Mouse (Mus musculus) hindbrain, embryonic 16.5 days (tissue): ENCODE measurements around the gene Atl1. TPM values are rescaled to one million over a fixed set of nuclear protein-coding genes. Genes with fewer than 3 reads are reported as not detected.
A peak's percentile ranks its signal among the peaks of the same experiment; 100 is the strongest.

ENCODE experiments used
- ATAC-seq: fragments of 200-750 bp; cut with Nextera tagmentation; 2 replicates; pipeline ENCODE4 v1.8.0; 2017; ENCODE audit warnings: moderate TSS enrichment, moderate library complexity
- H3K27ac ChIP-seq: fragments of 300-500 bp; sonication (generic); 2 replicates; pipeline ENCODE4 v1.5.1; 2014; ENCODE audit warnings: low read depth, mild to moderate bottlenecking, control low read depth, low read length, moderate library complexity
- H3K27me3 ChIP-seq: fragments of 300-500 bp; sonication (generic); replicated peaks from 2 replicates; pipeline ENCODE4 v1.6.1; 2014; ENCODE audit warnings: low read length; ENCODE audit not compliant: control insufficient read depth, insufficient read depth
- H3K36me3 ChIP-seq: fragments of 300-500 bp; sonication (generic); 2 replicates; pipeline ENCODE4 v1.6.1; 2014; ENCODE audit warnings: mild to moderate bottlenecking, low read length, moderate library complexity, mixed read lengths; ENCODE audit not compliant: control insufficient read depth, insufficient read depth
- H3K4me1 ChIP-seq: fragments of 300-500 bp; sonication (generic); 2 replicates; pipeline ENCODE4 v1.6.1; 2014; ENCODE audit warnings: low read depth, low read length; ENCODE audit not compliant: control insufficient read depth, insufficient read depth
- H3K4me2 ChIP-seq: fragments of 300-500 bp; sonication (generic); 2 replicates; pipeline ENCODE4 v1.6.1; 2014; ENCODE audit warnings: mild to moderate bottlenecking, low read length, control low read depth, moderate library complexity
- H3K4me3 ChIP-seq: fragments of 300-500 bp; sonication (generic); 2 replicates; pipeline ENCODE4 v1.5.1; 2014; ENCODE audit warnings: mild to moderate bottlenecking, low read length, control low read depth, moderate library complexity
- H3K9ac ChIP-seq: fragments of 300-500 bp; sonication (generic); 2 replicates; pipeline ENCODE4 v1.6.1; 2014; ENCODE audit warnings: low read depth, mild to moderate bottlenecking, control low read depth, low read length, moderate library complexity
- H3K9me3 ChIP-seq: fragments of 300-500 bp; sonication (generic); 2 replicates; pipeline ENCODE4 v1.6.1; 2014; ENCODE audit warnings: mild to moderate bottlenecking, low read length, moderate library complexity; ENCODE audit not compliant: control insufficient read depth
- WGBS: fragments of 180-500 bp; shearing (Covaris S2); extraction: QIAGEN DNeasy Blood & Tissue Kit; methylation state at CpG from one replicate; pipeline ENCODE4 v1.1.7; 2014; 5-methylcytosine and 5-hydroxymethylcytosine counted together
- polyA plus RNA-seq: library from polyadenylated mRNA; unstranded; fragments of >200 nt; fragmentation: Nextera tagmentation; extraction: Ambion mirVana; gene quantifications from 2 replicates; pipeline ENCODE4 v1.2.1, GENCODE M21; 2015

Gene Atl1
- polyA plus RNA-seq, 1 experiment from 2014 or later, result 167 TPM

DNA sequence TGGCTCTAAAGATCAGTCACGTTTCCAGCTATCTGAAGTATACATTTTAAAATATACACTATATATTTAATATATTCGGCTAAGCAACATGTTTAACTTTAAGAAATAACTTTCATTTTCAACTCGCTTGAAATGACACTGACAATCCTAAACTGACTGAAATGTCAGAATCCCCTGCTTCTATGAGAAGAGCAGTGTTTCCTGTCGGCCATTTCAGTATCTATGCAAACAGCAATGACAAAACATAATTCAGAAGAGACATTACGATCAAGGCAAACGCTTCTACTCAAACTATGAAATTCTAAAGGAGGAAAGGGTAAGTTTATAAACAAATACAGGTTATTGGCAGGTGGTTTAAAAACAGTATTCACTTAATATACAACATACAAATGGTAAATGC is 84.3 kb downstream of the Atl1 start:
- Histone ChIP-seq H3K36me3 (no peaks in the 10 kb centered on the region), H3K4me2 (no peak overlapping the region), H3K27me3 (no peaks in the 10 kb centered on the region), H3K4me1 (no peaks in the 10 kb centered on the region; the same call in 1 of the 2 replicates), H3K9me3 (no peaks in the 10 kb centered on the region), H3K4me3 (no peak overlapping the region), H3K9ac (no peak overlapping the region), H3K27ac (no peak overlapping the region)
- 87% methylated on average over 6 of the region's 6 CpGs for WGBS
- no peak for ATAC-seq

DNA sequence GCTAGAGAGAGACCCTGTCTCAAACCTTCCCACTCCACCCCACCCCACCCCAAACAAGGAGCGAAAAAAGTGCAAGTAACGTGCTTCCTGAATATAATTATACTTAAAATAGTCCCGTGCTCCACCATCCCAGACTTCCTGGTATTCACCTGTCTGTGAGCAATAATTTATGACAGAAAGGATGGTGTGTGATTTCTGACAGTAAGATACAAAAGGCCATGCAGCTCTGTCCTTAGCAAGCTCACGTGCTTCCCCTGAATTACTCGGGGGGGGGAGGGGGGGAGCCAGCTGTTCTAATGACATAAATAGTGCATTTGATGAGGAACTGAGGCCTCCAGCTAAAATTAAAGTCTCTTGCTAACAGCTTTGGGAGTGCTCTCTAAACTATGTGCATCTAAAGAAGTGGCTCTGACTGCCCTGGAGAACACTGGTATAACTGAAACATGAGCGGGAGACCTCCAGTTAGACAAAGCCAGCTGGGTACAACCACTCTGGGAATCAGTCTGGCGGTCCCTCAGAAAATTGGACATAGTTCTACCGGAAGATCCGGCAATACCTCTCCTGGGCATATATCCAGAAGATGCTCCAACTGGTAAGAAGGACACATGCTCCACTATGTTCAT is 85.1 kb downstream of the Atl1 start:
- Histone ChIP-seq H3K9ac (no peak overlapping the region), H3K9me3 (no peaks in the 10 kb centered on the region), H3K4me3 (no peak overlapping the region), H3K36me3 (no peaks in the 10 kb centered on the region; the same call in 1 of the 2 replicates), H3K4me1 (no peaks in the 10 kb centered on the region; the same call in 1 of the 2 replicates), H3K27ac (no peak overlapping the region), H3K27me3 (no peaks in the 10 kb centered on the region), H3K4me2 (no peak overlapping the region)
- WGBS, result 57% methylated on average over 9 of the region's 9 CpGs
- ATAC-seq, result no peak

DNA sequence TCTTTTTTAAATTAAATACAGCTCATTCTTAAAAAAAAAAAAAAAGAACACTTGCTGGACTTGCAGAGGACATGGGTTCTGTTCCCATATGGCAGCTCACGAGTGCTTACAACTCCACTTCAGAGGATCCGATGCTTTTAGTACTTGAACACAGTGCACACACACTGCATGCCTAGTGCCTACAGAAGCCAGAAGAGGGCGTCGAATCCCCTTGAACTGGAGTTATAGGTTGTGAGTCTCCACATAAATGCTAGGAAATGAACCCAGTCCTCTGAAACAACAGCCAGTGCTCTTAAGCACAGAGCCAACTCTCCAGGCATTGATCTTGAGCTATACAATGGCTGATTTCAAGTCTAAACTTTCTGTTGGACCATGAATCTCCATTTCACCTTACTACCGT is 90.5 kb downstream of the Atl1 start:
- Histone ChIP-seq H3K9me3 (no peaks in the 10 kb centered on the region), H3K9ac (no peak overlapping the region), H3K27me3 (no peaks in the 10 kb centered on the region), H3K27ac (no peak overlapping the region), H3K36me3 (peaks cover 2% of the 10 kb centered on the region; the same call in 1 of the 2 replicates), H3K4me1 (peaks cover 12% of the 10 kb centered on the region), H3K4me3 (no peak overlapping the region), H3K4me2 (no peak overlapping the region)
- no peak for ATAC-seq
- 71% methylated on average over 5 of the region's 5 CpGs for WGBS

DNA sequence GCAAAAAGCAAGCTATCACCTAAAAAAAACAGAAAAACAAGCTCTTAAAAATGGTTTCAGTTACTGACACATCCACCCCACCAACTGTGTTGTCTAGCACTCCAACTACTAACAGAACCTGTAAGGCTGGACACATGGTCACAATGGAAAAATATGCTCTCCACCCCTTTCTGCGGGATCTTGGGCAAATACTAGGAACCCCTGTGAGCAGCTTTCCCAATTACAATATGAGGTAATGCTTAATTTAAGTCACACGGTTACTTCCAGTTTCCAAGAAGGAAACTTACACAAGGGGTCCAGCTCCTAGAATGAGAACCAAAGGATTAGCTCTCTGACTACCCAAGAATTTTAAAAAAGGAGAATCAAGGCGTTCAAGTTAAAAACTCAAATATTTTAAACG is 93.1 kb downstream of the Atl1 start:
- WGBS, result 37% methylated on average over 4 of the region's 4 CpGs
- no peak overlapping the region for H3K27ac ChIP-seq
- H3K4me2 ChIP-seq, result peak overlapping the region; percentile 79
- H3K4me3 ChIP-seq, result peak overlapping the region; percentile 98
- ATAC-seq, result no peak
- H3K4me1 ChIP-seq, result peaks cover 12% of the 10 kb centered on the region
- no peak overlapping the region for H3K9ac ChIP-seq
- H3K36me3 ChIP-seq, result peaks cover 2% of the 10 kb centered on the region; the same call in 1 of the 2 replicates
- no peaks in the 10 kb centered on the region for H3K9me3 ChIP-seq
- H3K27me3 ChIP-seq, result no peaks in the 10 kb centered on the region

DNA sequence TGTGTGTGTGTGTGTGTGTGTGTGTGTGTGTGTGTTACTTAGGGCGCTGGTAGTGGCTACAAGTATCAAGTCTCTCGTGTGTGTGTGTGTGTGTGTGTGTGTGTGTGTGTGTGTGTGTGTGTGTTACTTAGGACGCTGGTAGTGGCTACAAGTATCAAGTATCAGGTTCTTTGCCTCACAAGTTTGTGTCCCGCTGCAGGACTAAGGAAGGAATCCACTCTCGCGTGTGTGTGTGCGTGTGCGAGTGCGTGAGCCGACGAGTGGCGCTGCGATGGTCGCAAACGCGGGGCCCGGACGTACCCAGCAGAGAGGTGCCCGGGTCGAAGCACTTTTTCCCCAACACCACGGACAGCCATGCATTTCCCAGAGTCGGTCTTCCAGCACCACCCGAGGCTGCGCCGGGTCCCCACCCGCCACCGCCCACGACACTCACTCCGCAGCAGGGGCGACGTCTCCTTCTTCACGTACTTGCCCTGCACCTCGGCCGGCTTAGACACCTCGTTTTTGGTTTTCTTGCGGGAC is 93.9 kb downstream of the Atl1 start:
- peak overlapping the region; percentile 90 for H3K27ac ChIP-seq
- H3K4me1 ChIP-seq, result peaks cover 12% of the 10 kb centered on the region
- H3K36me3 ChIP-seq, result peaks cover 2% of the 10 kb centered on the region; the same call in 1 of the 2 replicates
- peak overlapping the region; percentile 98 for H3K4me3 ChIP-seq
- H3K9ac ChIP-seq, result peak overlapping the region; percentile 97
- 0% methylated on average over 35 of the region's 36 CpGs for WGBS
- ATAC-seq, result peak; percentile 69
- H3K27me3 ChIP-seq, result no peaks in the 10 kb centered on the region
- no peaks in the 10 kb centered on the region for H3K9me3 ChIP-seq
- peak overlapping the region; percentile 79 for H3K4me2 ChIP-seq

DNA sequence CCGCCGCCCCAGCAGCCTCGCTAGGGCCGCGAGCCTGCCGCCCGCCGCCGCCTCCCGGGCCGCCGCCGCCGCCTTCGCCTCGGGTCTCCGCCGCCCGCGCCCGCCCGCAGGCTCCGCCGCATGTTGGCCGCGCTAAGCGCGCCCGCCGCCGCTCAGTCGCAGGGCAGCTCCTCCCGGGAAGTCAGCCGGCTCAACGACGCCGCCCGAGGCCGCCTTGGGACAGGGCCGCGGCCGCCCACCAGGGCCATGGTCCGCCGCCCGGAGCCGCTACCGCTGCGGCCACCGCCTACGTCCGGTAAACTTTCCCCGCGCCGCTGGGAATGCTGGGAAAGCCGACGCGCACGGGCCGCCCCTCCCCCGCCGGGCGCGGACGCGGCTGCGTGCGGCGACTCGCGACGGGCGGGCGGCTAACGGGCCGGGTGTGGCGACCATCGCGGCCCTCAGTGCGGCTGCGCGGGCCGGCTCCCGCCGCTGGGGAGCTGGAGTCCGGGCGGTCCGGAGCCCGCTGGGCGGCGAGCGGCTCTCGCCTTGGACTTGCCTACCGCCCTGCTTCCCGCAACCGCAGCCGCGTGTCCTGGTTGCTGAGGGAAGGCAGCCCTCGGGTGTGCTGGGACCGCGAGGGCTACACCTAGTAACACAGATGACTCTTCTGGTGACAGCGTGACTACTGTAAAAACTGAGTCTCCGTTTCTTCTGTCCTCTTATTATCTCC is 94.5 kb downstream of the Atl1 start, which contains the start of gene Sav1:
Sav1 (minus strand) TSS at position 217 of the 712 bp plus-strand sequence.
- H3K36me3 ChIP-seq, result peaks cover 2% of the 10 kb centered on the region; the same call in 1 of the 2 replicates
- peak within 1 kb of the TSS; percentile 79 for H3K4me2 ChIP-seq
- WGBS, result 0% methylated on average over 52 of the region's 102 CpGs
- peak within 1 kb of the TSS; percentile 90 for H3K27ac ChIP-seq
- H3K27me3 ChIP-seq, result no peaks in the 10 kb centered on the region
- H3K4me3 ChIP-seq, result peak within 1 kb of the TSS; percentile 98
- H3K9ac ChIP-seq, result peak within 1 kb of the TSS; percentile 97
- H3K4me1 ChIP-seq, result peaks cover 12% of the 10 kb centered on the region
- H3K9me3 ChIP-seq, result no peaks in the 10 kb centered on the region
- peak; percentile 96 for ATAC-seq

DNA sequence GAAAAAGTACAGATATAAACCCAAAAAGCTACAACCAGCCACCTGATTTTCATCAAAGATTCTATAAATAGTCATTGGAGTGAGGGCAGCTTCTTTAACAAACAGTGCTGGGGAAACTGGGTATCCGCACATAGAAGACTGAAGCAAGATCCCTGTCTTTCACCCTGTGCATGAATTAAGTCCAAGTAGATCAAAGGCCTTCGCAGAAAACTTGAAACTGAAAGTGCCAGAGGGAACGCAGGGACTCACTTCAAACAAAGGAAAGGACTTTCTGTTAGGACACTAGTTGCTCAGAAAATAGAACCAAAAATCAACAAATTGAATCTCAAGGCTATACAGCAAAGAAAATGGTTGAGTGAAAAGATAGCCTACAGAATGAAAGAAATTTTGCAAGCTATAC is 103.0 kb downstream of the Atl1 start:
- ATAC-seq, result no peak
- no peak overlapping the region for H3K4me2 ChIP-seq
- no peak overlapping the region for H3K27ac ChIP-seq
- no peak overlapping the region for H3K4me3 ChIP-seq
- 76% methylated on average over 3 of the region's 3 CpGs for WGBS
- no peaks in the 10 kb centered on the region for H3K4me1 ChIP-seq
- H3K9ac ChIP-seq, result no peak overlapping the region
- no peaks in the 10 kb centered on the region for H3K27me3 ChIP-seq
- no peaks in the 10 kb centered on the region for H3K36me3 ChIP-seq
- H3K9me3 ChIP-seq, result no peaks in the 10 kb centered on the region

DNA sequence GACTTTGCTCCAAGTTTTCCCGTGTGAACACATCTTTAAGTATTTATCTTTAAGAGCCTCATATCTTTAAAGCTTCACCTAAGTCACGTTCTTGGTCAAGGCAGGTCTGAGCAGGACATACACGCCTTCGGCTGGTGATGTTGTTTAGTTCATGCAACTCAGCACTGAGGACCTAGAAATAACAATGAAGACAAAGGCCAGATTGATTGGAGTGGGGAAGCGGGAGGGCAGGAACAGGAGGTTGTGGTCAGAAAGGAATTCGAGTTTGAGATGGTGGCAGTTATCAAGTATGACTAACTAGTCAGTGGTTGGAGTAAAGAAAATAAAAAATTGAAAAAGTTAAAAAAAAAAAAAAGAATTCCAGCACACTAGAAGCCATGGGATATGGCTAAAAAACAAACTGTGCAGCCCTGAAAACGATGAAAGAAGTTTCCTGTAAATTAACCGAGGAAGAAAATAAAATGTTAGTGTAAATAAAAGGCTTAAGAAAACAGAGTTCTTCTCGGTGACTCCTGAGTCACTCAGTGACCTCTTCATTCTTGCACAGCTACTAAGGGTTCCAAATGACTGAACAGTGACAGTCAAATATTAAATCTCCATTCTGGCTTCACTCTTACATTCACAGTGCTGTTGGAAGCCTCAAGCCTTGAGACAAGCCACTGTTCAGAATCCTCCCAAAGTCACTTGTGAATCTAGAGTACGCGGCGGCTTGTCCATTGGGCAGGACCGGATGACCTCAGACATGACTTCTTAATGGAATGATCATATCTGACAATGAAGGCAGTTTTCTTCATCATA is 106.0 kb downstream of the Atl1 start:
- H3K27me3 ChIP-seq, result no peaks in the 10 kb centered on the region
- H3K9ac ChIP-seq, result no peak overlapping the region
- no peak for ATAC-seq
- WGBS, result 86% methylated on average over 13 of the region's 13 CpGs
- H3K4me3 ChIP-seq, result no peak overlapping the region
- no peak overlapping the region for H3K4me2 ChIP-seq
- no peaks in the 10 kb centered on the region for H3K36me3 ChIP-seq
- H3K9me3 ChIP-seq, result no peaks in the 10 kb centered on the region
- no peaks in the 10 kb centered on the region for H3K4me1 ChIP-seq
- no peak overlapping the region for H3K27ac ChIP-seq

DNA sequence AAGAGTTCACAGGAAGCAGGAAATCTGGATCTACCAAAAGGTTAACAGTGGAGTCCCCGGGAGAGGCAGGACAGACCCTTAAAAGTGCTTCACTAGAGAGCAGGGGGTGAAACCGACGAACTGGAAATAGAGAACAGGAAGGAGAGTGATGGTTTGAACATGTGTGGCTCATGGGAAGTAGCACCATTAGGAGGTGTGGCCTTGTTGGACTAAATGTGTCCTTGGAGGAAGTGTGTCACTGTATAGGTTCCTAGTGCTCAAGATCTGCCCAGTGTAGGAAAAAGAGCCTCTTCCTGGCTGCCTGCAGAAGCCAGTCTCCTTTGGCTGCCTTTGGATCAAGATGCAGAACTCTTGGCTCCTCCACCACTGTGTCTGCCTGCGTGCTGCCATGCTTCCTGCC is 112.7 kb downstream of the Atl1 start:
- WGBS, result 84% methylated on average over 4 of the region's 4 CpGs
- Histone ChIP-seq H3K27ac (no peak overlapping the region), H3K36me3 (no peaks in the 10 kb centered on the region), H3K4me1 (no peaks in the 10 kb centered on the region), H3K9me3 (no peaks in the 10 kb centered on the region), H3K4me2 (no peak overlapping the region), H3K27me3 (no peaks in the 10 kb centered on the region), H3K9ac (no peak overlapping the region), H3K4me3 (no peak overlapping the region)
- ATAC-seq, result no peak
